Mouse (Mus musculus): ENCODE measurements at regions not wholly inside any gene's neighbourhood (a gene's known extent, or its start where the extent isn't known, plus 50 kb on each side); places are given as distances from the start of the nearest gene placed in this dataset.

DNA sequence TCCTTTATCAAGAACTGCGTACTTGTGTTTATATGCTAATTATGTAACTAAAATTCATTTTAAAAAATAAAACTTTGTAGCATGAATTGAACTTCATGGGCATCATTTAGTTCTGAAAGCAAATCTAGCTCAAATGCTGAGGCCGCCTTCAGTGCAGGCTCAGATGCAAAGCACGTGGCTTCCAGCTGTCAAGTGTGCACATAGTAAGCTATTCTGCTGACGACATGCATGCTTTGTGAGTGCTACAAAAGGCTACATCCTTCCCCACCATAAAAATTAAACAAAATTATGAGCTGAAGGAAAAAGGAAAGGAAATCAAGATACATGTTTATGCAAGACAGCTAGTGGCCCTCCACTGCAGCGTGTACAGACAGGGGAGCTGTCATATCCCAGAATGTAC is 276.0 kb upstream of the Vstm2a start:
- no peak for DNase-seq (ENCODE audit: low spot score in 2 of 2)

DNA sequence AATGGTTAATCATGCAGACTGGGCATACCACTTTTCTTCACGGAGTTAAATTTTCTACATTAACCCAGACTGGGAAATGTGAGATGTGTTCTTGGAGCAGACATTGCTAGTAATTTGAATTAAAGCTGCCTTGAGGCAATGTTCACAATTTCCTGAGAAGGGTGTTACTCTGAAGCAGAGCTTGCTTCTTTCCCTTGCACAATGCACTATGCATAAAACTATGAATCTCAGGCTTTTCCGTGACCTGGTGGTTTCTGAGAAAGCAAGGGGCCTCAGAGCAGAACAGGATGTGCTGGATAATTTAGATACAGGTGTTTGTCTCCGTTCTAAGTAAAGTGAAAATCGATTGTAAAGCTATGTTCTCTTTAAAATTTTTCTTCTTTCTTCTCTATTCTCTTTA is 273.0 kb upstream of the Vstm2a start:
- DNase-seq (ENCODE audit: low spot score in 2 of 2), result no peak

- peak in 1 of 2 experiments; percentile 1 for DNase-seq (ENCODE audit: low spot score in 2 of 2)
Measured at GRCm38 (mm10) chr11:15996421-15996820, 261.1 kb upstream of the Vstm2a start.

DNA sequence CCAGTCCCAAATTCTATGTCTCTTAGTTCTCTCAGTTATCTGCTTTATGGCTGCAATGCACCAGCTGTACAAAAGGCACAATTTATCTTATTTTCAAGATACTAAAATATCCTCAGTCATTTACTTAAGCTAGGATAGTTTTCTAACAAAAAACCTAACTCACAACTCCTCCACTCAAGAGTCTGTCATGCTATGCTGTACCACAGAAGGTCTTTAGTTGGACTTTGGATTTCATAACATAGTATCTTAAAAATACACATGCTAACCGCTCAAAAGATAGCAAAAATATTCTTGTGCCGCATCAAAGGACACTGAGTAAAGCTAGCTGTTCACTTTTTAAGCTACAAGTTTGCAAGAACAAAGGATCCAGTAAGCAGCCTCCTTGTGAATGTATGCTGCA is 255.6 kb upstream of the Vstm2a start:
- no peak for DNase-seq (ENCODE audit: low spot score in 2 of 2)
